In the genomic region with DNA sequence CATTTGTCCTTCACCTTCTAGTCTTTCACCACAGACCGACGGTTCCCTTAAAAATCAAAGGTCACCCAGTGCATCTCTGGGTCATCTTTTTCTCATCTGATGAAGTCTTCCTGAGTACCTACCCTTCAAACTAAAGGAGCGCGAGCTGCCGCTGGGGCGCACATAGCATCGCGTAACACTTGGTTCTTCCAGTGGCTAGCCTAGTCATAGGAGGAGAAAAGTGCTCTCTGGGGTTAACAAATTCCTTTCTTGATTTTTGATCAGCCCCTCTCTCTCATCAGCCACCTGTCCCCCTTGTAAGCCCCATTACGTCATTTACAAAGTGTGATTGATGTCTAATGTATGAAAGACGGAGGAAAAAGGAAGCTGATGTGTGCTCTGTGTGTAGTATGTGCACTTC, we compare ENCODE assay signal across 26 mouse cellular contexts. TPM values are rescaled to one million over a fixed set of nuclear protein-coding genes. Genes with fewer than 3 reads are reported as not detected.
"Had no signal": no experiment of that assay in that cellular context is flagged by ENCODE, and none has a peak within 500 bp of the region (broad histone marks: within the 10 kb centered on the region; RNA-seq: fewer than 3 reads in every experiment).

No protein-coding gene starts in this region.

- H3K4me2 ChIP-seq: heart, embryonic 12.5 days; hindbrain, embryonic 12.5 days; hindbrain, embryonic 14.5 days; intestine, embryonic 15.5 days; limb, embryonic 12.5 days; liver, embryonic 13.5 days had no signal

- ATAC-seq: hindbrain, embryonic 16.5 days; inflammation-experienced regulatory T-cells, adult 6 months; intestine, embryonic 15.5 days; intestine, postnatal 0 days had no signal

- DNase-seq: gastrocnemius, adult 2 months; gastrocnemius, postnatal 10 days; gastrocnemius, postnatal 25 days; heart, adult 18-20 months; heart, postnatal 10 days; heart, postnatal 4 days; kidney, adult 18-20 months; kidney, adult 8-10 months; kidney, postnatal 25 days; kidney, postnatal 4 days; liver, embryonic 13.5 days had no signal

- H3K9ac ChIP-seq: heart, embryonic 12.5 days; hindbrain, embryonic 12.5 days; hindbrain, embryonic 14.5 days; intestine, embryonic 15.5 days; limb, embryonic 12.5 days; liver, embryonic 13.5 days had no signal

- H3K27me3 ChIP-seq: heart, embryonic 12.5 days; hindbrain, embryonic 12.5 days; intestine, embryonic 15.5 days; limb, embryonic 12.5 days; liver, embryonic 13.5 days had no signal

- H3K4me3 ChIP-seq: gastrocnemius, adult 2 months; heart, embryonic 10.5 days; heart, embryonic 12.5 days; hindbrain, embryonic 10.5 days; hindbrain, embryonic 12.5 days; intestine, embryonic 15.5 days; layer of hippocampus, adult 2 months; left cerebral cortex, adult 2 months; limb, embryonic 10.5 days; limb, embryonic 12.5 days; liver, embryonic 13.5 days had no signal

- H3K27ac ChIP-seq: gastrocnemius, adult 2 months; heart, embryonic 10.5 days; hindbrain, embryonic 10.5 days; hindbrain, embryonic 12.5 days; hindbrain, embryonic 14.5 days; intestine, embryonic 15.5 days; layer of hippocampus, adult 2 months; left cerebral cortex, adult 2 months; limb, embryonic 10.5 days; limb, embryonic 12.5 days; liver, embryonic 13.5 days had no signal

- H3K9me3 ChIP-seq: heart, embryonic 10.5 days; heart, embryonic 12.5 days; hindbrain, embryonic 10.5 days; hindbrain, embryonic 12.5 days; intestine, embryonic 15.5 days; limb, embryonic 10.5 days; limb, embryonic 12.5 days; liver, embryonic 13.5 days had no signal

- H3K4me1 ChIP-seq: hindbrain, embryonic 12.5 days; intestine, embryonic 15.5 days had no signal

RNA-seq across cellular contexts. Expression of a gene that starts 55.1 kb away (rescaled TPM):
- polyA plus RNA-seq: hindbrain, embryonic 12.5 days; hindbrain, embryonic 16.5 days; inflammation-experienced regulatory T-cells, adult 6 months; kidney, embryonic 14.5 days; kidney, embryonic 16.5 days; limb, embryonic 10.5 days; limb, embryonic 12.5 days had no signal
